Mouse (Mus musculus): Measurements from ENCODE around the gene Ttc22. TPM values are rescaled to one million over a fixed set of nuclear protein-coding genes. Genes with fewer than 3 reads are reported as not detected.

Gene Ttc22
- polyA plus RNA-seq, 1 experiment from 2014 or later: not detected

GRCm38 (mm10) chr4:106678442-106679118, 56.3 kb downstream of the Ttc22 start, which contains the start of gene Ttc4:
Gene Ttc4 (minus strand): TSS chr4:106678944.
- Histone ChIP-seq H3K4me1 (ENCODE audit: insufficient read depth) (peaks cover 14% of the 10 kb centered on the region), H3K4me3 (ENCODE audit: low read depth, low read length) (peak within 1 kb of the TSS; percentile 90), H3K27me3 (ENCODE audit: insufficient read depth, low read length) (no peaks in the 10 kb centered on the region), H3K9ac (replicated peaks) (peak within 1 kb of the TSS; percentile 93), H3K36me3 (replicated peaks; ENCODE audit: insufficient read depth, low read length) (peaks cover 24% of the 10 kb centered on the region), H3K4me2 (ENCODE audit: low read depth, low read length) (peak within 1 kb of the TSS; percentile 85), H3K9me3 (ENCODE audit: low read length) (no peaks in the 10 kb centered on the region), H3K27ac (ENCODE audit: low read depth) (peak within 1 kb of the TSS; percentile 60)
- ATAC-seq: peak; percentile 100
- no peak for TF ChIP-seq CTCF (IDR thresholded peaks at IDR 0.05; ENCODE audit: low read depth)
- no peak; the same call in 1 of the 2 replicates for TF ChIP-seq EP300 (IDR thresholded peaks at IDR 0.05; ENCODE audit: low read depth)
- peak; percentile 98 for DNase-seq
- under 1% methylated on average over 43 of the region's 43 CpGs for WGBS (ENCODE audit: insufficient replicate concordance)

DNA sequence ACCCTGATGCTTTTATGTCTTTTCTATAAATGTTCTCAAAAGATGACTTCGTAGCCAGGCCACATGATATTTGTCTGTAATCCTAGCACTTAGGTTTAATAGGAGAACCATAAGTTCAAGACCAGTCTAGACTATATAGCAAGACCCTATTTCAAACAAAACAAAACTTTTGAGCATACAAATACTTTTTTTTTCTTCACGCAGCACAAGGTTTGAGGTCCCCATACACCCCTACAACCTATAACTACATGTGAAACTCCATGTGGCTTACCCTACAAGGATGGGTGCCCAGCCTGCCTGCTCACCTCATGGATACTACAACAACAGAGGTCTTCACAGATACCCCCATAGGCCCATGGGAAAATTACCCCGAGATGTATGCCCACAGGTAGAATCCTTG, 56.9 kb downstream of the Ttc22 start:
- no peak for ATAC-seq
- peaks cover 14% of the 10 kb centered on the region for H3K4me1 ChIP-seq (ENCODE audit: insufficient read depth)
- H3K9me3 ChIP-seq (ENCODE audit: low read length): no peaks in the 10 kb centered on the region
- no peaks in the 10 kb centered on the region for H3K27me3 ChIP-seq (ENCODE audit: insufficient read depth, low read length)
- H3K9ac ChIP-seq (replicated peaks): no peak overlapping the region
- no peak overlapping the region for H3K27ac ChIP-seq (ENCODE audit: low read depth)
- H3K4me2 ChIP-seq (ENCODE audit: low read depth, low read length): peak overlapping the region; percentile 85
- WGBS (ENCODE audit: insufficient replicate concordance): 34% methylated on average over 3 of the region's 3 CpGs
- no peak for DNase-seq
- H3K36me3 ChIP-seq (replicated peaks; ENCODE audit: insufficient read depth, low read length): peaks cover 21% of the 10 kb centered on the region
- TF ChIP-seq CTCF (IDR thresholded peaks at IDR 0.05; ENCODE audit: low read depth) (no peak), EP300 (IDR thresholded peaks at IDR 0.05; ENCODE audit: low read depth) (0 out of 2 replicates have a peak, but pooled peaks have one; percentile 18)
- 0 out of 2 replicates have a peak overlapping the region, but pooled peaks have one; percentile 90 for H3K4me3 ChIP-seq (ENCODE audit: low read depth, low read length)

- H3K9me3 ChIP-seq (ENCODE audit: low read length): no peaks in the 10 kb centered on the region
- 54% methylated on average over 2 of the region's 2 CpGs for WGBS (ENCODE audit: insufficient replicate concordance)
- ATAC-seq (no peak), DNase-seq (no peak)
- H3K9ac ChIP-seq (replicated peaks): no peak overlapping the region
- H3K27ac ChIP-seq (ENCODE audit: low read depth): no peak overlapping the region
- no peak for TF ChIP-seq CTCF (IDR thresholded peaks at IDR 0.05; ENCODE audit: low read depth)
- no peak for TF ChIP-seq EP300 (IDR thresholded peaks at IDR 0.05; ENCODE audit: low read depth)
- no peak overlapping the region for H3K4me3 ChIP-seq (ENCODE audit: low read depth, low read length)
- H3K4me2 ChIP-seq (ENCODE audit: low read depth, low read length): no peak overlapping the region; the same call in 1 of the 2 replicates
- H3K4me1 ChIP-seq (ENCODE audit: insufficient read depth): peaks cover 14% of the 10 kb centered on the region
- H3K27me3 ChIP-seq (ENCODE audit: insufficient read depth, low read length): no peaks in the 10 kb centered on the region
- H3K36me3 ChIP-seq (replicated peaks; ENCODE audit: insufficient read depth, low read length): peaks cover 7% of the 10 kb centered on the region
Measured at GRCm38 (mm10) chr4:106680955-106681354, 58.7 kb downstream of the Ttc22 start.

GRCm38 (mm10) chr4:106688636-106689296, 66.5 kb downstream of the Ttc22 start:
- DNase-seq (no peak), ATAC-seq (peak; percentile 62)
- no peaks in the 10 kb centered on the region for H3K27me3 ChIP-seq (ENCODE audit: insufficient read depth, low read length)
- H3K4me2 ChIP-seq (ENCODE audit: low read depth, low read length): no peak overlapping the region
- H3K27ac ChIP-seq (ENCODE audit: low read depth): peak overlapping the region; percentile 16; the same call in 1 of the 2 replicates
- peaks cover 5% of the 10 kb centered on the region; the same call in 1 of the 2 replicates for H3K4me1 ChIP-seq (ENCODE audit: insufficient read depth)
- 32% methylated on average over 3 of the region's 3 CpGs for WGBS (ENCODE audit: insufficient replicate concordance)
- no peaks in the 10 kb centered on the region for H3K9me3 ChIP-seq (ENCODE audit: low read length)
- TF ChIP-seq EP300 (IDR thresholded peaks at IDR 0.05; ENCODE audit: low read depth): no peak
- no peak for TF ChIP-seq CTCF (IDR thresholded peaks at IDR 0.05; ENCODE audit: low read depth)
- no peak overlapping the region for H3K4me3 ChIP-seq (ENCODE audit: low read depth, low read length)
- no peaks in the 10 kb centered on the region for H3K36me3 ChIP-seq (replicated peaks; ENCODE audit: insufficient read depth, low read length)
- H3K9ac ChIP-seq (replicated peaks): no peak overlapping the region

Other genes starting within 250 kb of the Ttc22 start
- gene Pcsk9, start 158.1 kb upstream of the Ttc22 start, polyA plus RNA-seq (2015; fragmentation: Nextera tagmentation; extraction: Ambion mirVana): 9.0 and 9.8 TPM in 2 replicates
- not detected in 2 replicates for gene Bsnd, start 130.1 kb upstream of the Ttc22 start, polyA plus RNA-seq (2015; fragmentation: Nextera tagmentation; extraction: Ambion mirVana)
- 13.6 and 17.1 TPM in 2 replicates for gene Dhcr24, start 61.4 kb upstream of the Ttc22 start, polyA plus RNA-seq (2015; fragmentation: Nextera tagmentation; extraction: Ambion mirVana)
- gene Lexm, start 5.2 kb upstream of the Ttc22 start, polyA plus RNA-seq (2015; fragmentation: Nextera tagmentation; extraction: Ambion mirVana): not detected in 2 replicates
- 3.9 and 4.3 TPM in 2 replicates for gene Pars2, start 28.6 kb downstream of the Ttc22 start, polyA plus RNA-seq (2015; fragmentation: Nextera tagmentation; extraction: Ambion mirVana)
- gene Ttc4, start 56.5 kb downstream of the Ttc22 start, polyA plus RNA-seq (2015; fragmentation: Nextera tagmentation; extraction: Ambion mirVana): 18.3 and 19.5 TPM in 2 replicates
- gene Mroh7, start 108.5 kb downstream of the Ttc22 start, polyA plus RNA-seq (2015; fragmentation: Nextera tagmentation; extraction: Ambion mirVana): 0.07 and 0.08 TPM in 2 replicates
- 0.07 TPM in 1 of 2 replicates, not detected in the other for gene Fam151a, start 111.5 kb downstream of the Ttc22 start, polyA plus RNA-seq (2015; fragmentation: Nextera tagmentation; extraction: Ambion mirVana)
- 0.72 and 2.1 TPM in 2 replicates for gene Acot11, start 182.6 kb downstream of the Ttc22 start, polyA plus RNA-seq (2015; fragmentation: Nextera tagmentation; extraction: Ambion mirVana)

Data from liver, postnatal 0 days (tissue).